Mouse (Mus musculus) CH12.LX (cell line): Measurements from ENCODE around the gene Syk. TPM values are rescaled to one million over a fixed set of nuclear protein-coding genes. Genes with fewer than 3 reads are reported as not detected.

ENCODE experiments used
- DNase-seq: peaks from one replicate; pipeline ENCODE4 v3.0.0-alpha.2; 2013; ENCODE audit errors: extremely low read depth
- H3K27ac ChIP-seq: 2 replicates; pipeline ENCODE4 v1.5.1; 2012; ENCODE audit warnings: low read depth, mild to moderate bottlenecking, control low read depth, moderate library complexity; ENCODE audit not compliant: insufficient read depth
- H3K27me3 ChIP-seq: replicated peaks from 2 replicates; pipeline ENCODE3; 2012; ENCODE audit warnings: inconsistent platforms
- H3K36me3 ChIP-seq, 2 experiments: replicated peaks in 1 of 2; 2 replicates each; pipeline versions ENCODE3 to v1.6.1; 2012; ENCODE audit warnings: inconsistent platforms in 1 of 2, low read length in 1 of 2, mild to moderate bottlenecking in 1 of 2, mixed read lengths in 1 of 2, moderate library complexity in 1 of 2; ENCODE audit not compliant: control insufficient read depth in 1 of 2, insufficient read depth in 1 of 2
- H3K4me1 ChIP-seq, 2 experiments: 2 replicates each; pipeline ENCODE4 v1.6.1; 2012; ENCODE audit warnings: inconsistent platforms in 1 of 2, moderate library complexity in 1 of 2; ENCODE audit not compliant: insufficient read depth in 2 of 2, control insufficient read depth in 1 of 2
- H3K4me2 ChIP-seq: 2 replicates; pipeline ENCODE4 v1.6.1; 2012; ENCODE audit warnings: low read depth, mild to moderate bottlenecking, control low read depth; ENCODE audit not compliant: poor library complexity, insufficient read depth, severe bottlenecking
- H3K4me3 ChIP-seq, 3 experiments: fragments of 150-350 bp in 1 of 3; sonication (generic) in 1 of 3; replicated peaks in 1 of 3; 2 replicates each; pipeline versions ENCODE3 to v1.5.1; 2011 to 2012; ENCODE audit warnings: low read depth in 2 of 3, low read length in 2 of 3, mild to moderate bottlenecking in 2 of 3, moderate library complexity in 2 of 3, control low read depth in 1 of 3, improper control_type of control experiment in 1 of 3, inconsistent platforms in 1 of 3, mixed read lengths in 1 of 3; ENCODE audit not compliant: poor library complexity in 1 of 3
- H3K79me2 ChIP-seq: replicated peaks from 2 replicates; pipeline ENCODE4 v1.6.1; 2012; ENCODE audit warnings: mild to moderate bottlenecking, moderate library complexity; ENCODE audit not compliant: control insufficient read depth, poor library complexity, insufficient read depth, severe bottlenecking; ENCODE audit errors: extremely low read depth
- H3K9ac ChIP-seq: 2 replicates; pipeline ENCODE4 v1.6.1; 2012; ENCODE audit warnings: low read depth, mild to moderate bottlenecking, control low read depth, moderate library complexity; ENCODE audit not compliant: insufficient read depth
- H3K9me3 ChIP-seq: replicated peaks from 2 replicates; pipeline ENCODE3; 2012; ENCODE audit warnings: low read length, inconsistent platforms, mixed read lengths
- BHLHE40 ChIP-seq: IDR thresholded peaks from 2 replicates; pipeline ENCODE4 v1.6.1; 2011; ENCODE audit warnings: mild to moderate bottlenecking, low read depth, low read length, improper control_type of control experiment
- CHD1 ChIP-seq: IDR thresholded peaks from 2 replicates; pipeline ENCODE4 v1.6.1; 2012; ENCODE audit warnings: low read depth, low read length, improper control_type of control experiment, inconsistent platforms
- CHD2 ChIP-seq: IDR thresholded peaks from 2 replicates; pipeline ENCODE4 v1.6.1; 2011; ENCODE audit warnings: low read length, improper control_type of control experiment
- CTCF ChIP-seq, 2 experiments: IDR thresholded peaks in 1 of 2; conservative IDR thresholded peaks in 1 of 2; 2 replicates each; pipeline ENCODE4 v1.5.1; 2011 to 2012; ENCODE audit warnings: low read depth in 2 of 2, low read length in 2 of 2, improper control_type of control experiment in 1 of 2, inconsistent platforms in 1 of 2, mild to moderate bottlenecking in 1 of 2, moderate library complexity in 1 of 2
- E2F4 ChIP-seq: IDR thresholded peaks from 2 replicates; pipeline ENCODE4 v1.6.1; 2011; ENCODE audit warnings: low read depth, low read length, improper control_type of control experiment; ENCODE audit not compliant: insufficient replicate concordance
- ELF1 ChIP-seq: IDR thresholded peaks from 2 replicates; pipeline ENCODE4 v1.6.1; 2014; ENCODE audit warnings: low read depth, mild to moderate bottlenecking, inconsistent platforms, low read length, improper control_type of control experiment
- EP300 ChIP-seq: IDR thresholded peaks from 2 replicates; pipeline ENCODE4 v1.6.1; 2011; ENCODE audit warnings: low read length, improper control_type of control experiment
- ETS1 ChIP-seq: conservative IDR thresholded peaks from 2 replicates; pipeline ENCODE4 v1.6.1; 2012; ENCODE audit warnings: low read depth, mild to moderate bottlenecking, inconsistent platforms, low read length, improper control_type of control experiment, moderate library complexity
- GABPA ChIP-seq: IDR thresholded peaks from 2 replicates; pipeline ENCODE4 v1.6.1; 2012; ENCODE audit warnings: low read depth, low read length, improper control_type of control experiment, inconsistent platforms; ENCODE audit not compliant: insufficient replicate concordance
- HCFC1 ChIP-seq: IDR thresholded peaks from 2 replicates; pipeline ENCODE4 v1.6.1; 2012; ENCODE audit warnings: low read depth, mild to moderate bottlenecking, inconsistent platforms, low read length, improper control_type of control experiment
- IRF4 ChIP-seq: IDR thresholded peaks from 2 replicates; pipeline ENCODE4 v1.6.1; 2014; ENCODE audit warnings: low read depth, mild to moderate bottlenecking, inconsistent platforms, low read length, improper control_type of control experiment
- JUN ChIP-seq: IDR thresholded peaks from 2 replicates; pipeline ENCODE4 v1.6.1; 2011; ENCODE audit warnings: low read depth, mild to moderate bottlenecking, low read length, improper control_type of control experiment, moderate library complexity; ENCODE audit not compliant: insufficient read depth
- JUND ChIP-seq: conservative IDR thresholded peaks from 2 replicates; pipeline ENCODE4 v1.6.1; 2011; ENCODE audit warnings: low read depth, low read length, improper control_type of control experiment
- KAT2A ChIP-seq: IDR thresholded peaks from 2 replicates; pipeline ENCODE4 v1.6.1; 2012; ENCODE audit warnings: low read length, improper control_type of control experiment, inconsistent platforms; ENCODE audit not compliant: insufficient replicate concordance
- MAFK ChIP-seq: IDR thresholded peaks from 2 replicates; pipeline ENCODE4 v1.6.1; 2011; ENCODE audit warnings: low read length, improper control_type of control experiment; ENCODE audit not compliant: insufficient replicate concordance
- MAX ChIP-seq: IDR thresholded peaks from 2 replicates; pipeline ENCODE4 v1.6.1; 2011; ENCODE audit warnings: low read length, improper control_type of control experiment
- MAZ ChIP-seq: IDR thresholded peaks from 2 replicates; pipeline ENCODE4 v1.6.1; 2012; ENCODE audit warnings: low read depth, mild to moderate bottlenecking, inconsistent platforms, low read length, improper control_type of control experiment, moderate library complexity
- MEF2A ChIP-seq: IDR thresholded peaks from 2 replicates; pipeline ENCODE4 v1.6.1; 2014; ENCODE audit warnings: low read depth, mild to moderate bottlenecking, inconsistent platforms, low read length, improper control_type of control experiment, borderline replicate concordance
- MXI1 ChIP-seq: IDR thresholded peaks from 2 replicates; pipeline ENCODE4 v1.6.1; 2011; ENCODE audit warnings: mild to moderate bottlenecking, low read depth, low read length, improper control_type of control experiment
- MYC ChIP-seq: IDR thresholded peaks from 2 replicates; pipeline ENCODE4 v1.6.1; 2011; ENCODE audit warnings: low read depth, mild to moderate bottlenecking, improper control_type of control experiment, low read length
- NELFE ChIP-seq: IDR thresholded peaks from 2 replicates; pipeline ENCODE4 v1.6.1; 2011; ENCODE audit warnings: low read depth, low read length, improper control_type of control experiment
- NRF1 ChIP-seq: IDR thresholded peaks from 2 replicates; pipeline ENCODE4 v1.6.1; 2014; ENCODE audit warnings: low read depth, mild to moderate bottlenecking, inconsistent platforms, low read length, improper control_type of control experiment, moderate library complexity
- PAX5 ChIP-seq: IDR thresholded peaks from 2 replicates; pipeline ENCODE4 v1.6.1; 2012; ENCODE audit warnings: low read length, inconsistent platforms, mixed read lengths
- POLR2A ChIP-seq: IDR thresholded peaks from 2 replicates; pipeline ENCODE4 v1.6.1; 2011; ENCODE audit warnings: low read depth, mild to moderate bottlenecking, improper control_type of control experiment, low read length
- POLR2AphosphoS2 ChIP-seq: IDR thresholded peaks from 2 replicates; pipeline ENCODE4 v1.6.1; 2011; ENCODE audit warnings: low read depth, low read length, improper control_type of control experiment
- RAD21 ChIP-seq: IDR thresholded peaks from 2 replicates; pipeline ENCODE4 v1.6.1; 2011; ENCODE audit warnings: low read depth, mild to moderate bottlenecking, low read length, improper control_type of control experiment, moderate library complexity
- RCOR1 ChIP-seq: conservative IDR thresholded peaks from 2 replicates; pipeline ENCODE4 v1.6.1; 2012; ENCODE audit warnings: low read depth, mild to moderate bottlenecking, inconsistent platforms, low read length, improper control_type of control experiment
- SIN3A ChIP-seq: IDR thresholded peaks from 2 replicates; pipeline ENCODE4 v1.6.1; 2012; ENCODE audit warnings: low read length, improper control_type of control experiment, inconsistent platforms
- SMC3 ChIP-seq: IDR thresholded peaks from 2 replicates; pipeline ENCODE4 v1.6.1; 2011; ENCODE audit warnings: low read depth, low read length, improper control_type of control experiment
- TBP ChIP-seq: conservative IDR thresholded peaks from 2 replicates; pipeline ENCODE4 v1.6.1; 2011; ENCODE audit warnings: low read depth, low read length, improper control_type of control experiment
- TCF12 ChIP-seq: IDR thresholded peaks from 2 replicates; pipeline ENCODE4 v1.6.1; 2014; ENCODE audit warnings: low read depth, mild to moderate bottlenecking, inconsistent platforms, low read length, improper control_type of control experiment
- UBTF ChIP-seq: IDR thresholded peaks from 2 replicates; pipeline ENCODE4 v1.6.1; 2012; ENCODE audit warnings: low read depth, mild to moderate bottlenecking, inconsistent platforms, low read length, improper control_type of control experiment, moderate library complexity
- USF1 ChIP-seq: IDR thresholded peaks from 2 replicates; pipeline ENCODE4 v1.6.1; 2014; ENCODE audit warnings: low read depth, mild to moderate bottlenecking, inconsistent platforms, low read length, improper control_type of control experiment
- USF2 ChIP-seq: conservative IDR thresholded peaks from 2 replicates; pipeline ENCODE4 v1.6.1; 2011; ENCODE audit warnings: low read depth, low read length, improper control_type of control experiment
- ZC3H11A ChIP-seq: IDR thresholded peaks from 2 replicates; pipeline ENCODE4 v1.6.1; 2012; ENCODE audit warnings: low read depth, mild to moderate bottlenecking, inconsistent platforms, low read length, improper control_type of control experiment
- ZKSCAN1 ChIP-seq: IDR thresholded peaks from 2 replicates; pipeline ENCODE4 v1.6.1; 2012; ENCODE audit warnings: low read depth, inconsistent platforms, low read length, improper control_type of control experiment, borderline replicate concordance
- ZMIZ1 ChIP-seq: IDR thresholded peaks from 2 replicates; pipeline ENCODE4 v1.6.1; 2012; ENCODE audit warnings: low read depth, mild to moderate bottlenecking, inconsistent platforms, low read length, improper control_type of control experiment
- ZNF384 ChIP-seq: IDR thresholded peaks from 2 replicates; pipeline ENCODE4 v1.6.1; 2012; ENCODE audit warnings: low read depth, low read length, improper control_type of control experiment, inconsistent platforms
- dilution Hi-C: fragments of 300-500 bp; cut with MboI; formaldehyde crosslinking; loops from 2 replicates; pipeline ENCODE4 v1.14.3; 2020; ENCODE audit warnings: low sequenced_read_pairs; ENCODE audit not compliant: extremely low pct_unique_long_range_greater_than_20kb, extremely low pct_ligation_motif_present
- in situ Hi-C: fragments of 300-500 bp; cut with MboI; formaldehyde crosslinking; loops from 3 replicates; pipeline ENCODE4 v1.14.3; 2019; ENCODE audit warnings: low sequenced_read_pairs, low pct_ligation_motif_present, low pct_unique_long_range_greater_than_20kb, mixed read lengths
- polyA plus RNA-seq: library from polyadenylated mRNA; unstranded; fragments of >175 nt; gene quantifications from 2 replicates; pipeline ENCODE4 v1.2.1, GENCODE M21; 2012; ENCODE audit warnings: low read depth; ENCODE audit not compliant: insufficient read length
- total RNA-seq, 2 experiments: library from RNA; depleted of rRNA; stranded (reverse); fragments of 300-350 nt in 1 of 2; fragments of >200 nt in 1 of 2; gene quantifications; 2 replicates each; pipeline ENCODE4 v1.2.3; 2012 to 2014

The Syk gene
- total RNA-seq (2012; rRNA removed), result 151 and 163 TPM in 2 replicates
- total RNA-seq (2014; rRNA removed), result 108 and 117 TPM in 2 replicates
- polyA plus RNA-seq, result 171 and 185 TPM in 2 replicates

DNA sequence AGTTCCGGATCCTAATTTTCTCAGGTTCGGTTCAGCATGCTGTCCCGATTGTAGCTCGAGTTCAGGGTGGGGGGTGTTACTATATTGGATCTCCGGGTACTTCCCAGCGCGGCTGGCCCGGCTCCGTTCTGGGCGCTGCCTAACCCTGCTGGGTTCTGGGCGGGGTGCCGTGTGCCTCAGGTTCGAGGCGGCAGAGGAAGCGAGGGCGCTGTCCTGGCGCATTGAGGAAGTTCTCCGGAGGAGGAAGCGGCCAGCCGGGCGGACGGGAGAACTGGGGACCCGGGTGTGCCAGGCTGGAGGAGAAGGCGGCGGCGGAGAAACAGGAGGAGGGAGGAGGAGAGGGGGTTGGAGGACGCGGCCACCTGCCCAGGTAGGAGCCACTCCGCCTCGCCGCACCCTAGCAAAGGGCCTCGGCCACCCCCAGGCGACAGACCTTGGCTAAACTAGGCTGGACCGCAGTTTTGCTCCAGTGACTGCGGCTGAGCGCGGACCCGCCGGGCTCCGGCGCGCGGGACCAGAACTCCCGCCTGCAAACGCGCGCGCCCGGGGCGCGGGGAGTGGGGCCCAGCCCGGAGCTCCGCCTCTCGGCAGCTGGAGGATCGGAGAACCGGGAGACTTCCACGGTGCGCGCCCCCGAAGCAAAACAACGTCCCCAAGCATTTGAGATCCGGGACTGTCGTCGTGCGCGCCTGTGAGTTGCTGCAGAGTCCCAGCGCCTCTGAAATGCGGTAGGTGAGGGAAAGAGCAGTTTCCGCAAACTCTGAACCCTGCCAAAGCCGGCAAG is at the start of gene Syk:
Gene Syk, plus strand, starts transcription at position 296 of the 784 bp plus-strand sequence.
- Histone ChIP-seq H3K36me3 (no peaks in the 10 kb centered on the region), H3K9me3 (peaks cover 12% of the 10 kb centered on the region), H3K79me2 (peaks cover 31% of the 10 kb centered on the region), H3K4me1 (peaks cover 11 to 37% of the 10 kb centered on the region in 2 experiments), H3K9ac (peak within 1 kb of the TSS; percentile 96), H3K27me3 (no peaks in the 10 kb centered on the region), H3K4me2 (peak within 1 kb of the TSS; percentile 84), H3K4me3 (peak within 1 kb of the TSS; percentile 48 to 65 (median 63)), H3K27ac (peak within 1 kb of the TSS; percentile 85)
- in situ Hi-C loops, result no loop called here
- DNase-seq, result no peak
- dilution Hi-C loops, result no loop called here
- peak; percentile 91; the same call in 1 of the 2 replicates for TF ChIP-seq UBTF
- peak; percentile 68; the same call in 1 of the 2 replicates for TF ChIP-seq TCF12
- no peak for TF ChIP-seq ZC3H11A
- 0 out of 2 replicates have a peak, but pooled peaks have one; percentile 23 for TF ChIP-seq MAZ
- peak; percentile 29; the same call in 1 of the 2 replicates for TF ChIP-seq MEF2A
- TF ChIP-seq MAX, result no peak
- peak; percentile 49; the same call in 1 of the 2 replicates for TF ChIP-seq ZMIZ1
- no peak for TF ChIP-seq NRF1
- no peak for TF ChIP-seq KAT2A
- TF ChIP-seq ZKSCAN1, result no peak
- no peak for TF ChIP-seq CHD2
- TF ChIP-seq POLR2AphosphoS2, result no peak
- TF ChIP-seq CTCF (conservative IDR thresholded peaks at IDR 0.05 in 1 of 2, IDR thresholded peaks at IDR 0.05 in 1 of 2; ENCODE audit: low read depth in 2 of 2, low read length in 2 of 2), result 0 out of 4 replicates have a peak, but pooled peaks of 1 of the 2 experiments have one; percentile 0
- peak; percentile 33 for TF ChIP-seq ELF1
- no peak for TF ChIP-seq MYC
- no peak for TF ChIP-seq USF1
- no peak for TF ChIP-seq MAFK
- no peak; the same call in 1 of the 2 replicates for TF ChIP-seq POLR2A
- no peak for TF ChIP-seq TBP
- no peak for TF ChIP-seq CHD1
- no peak for TF ChIP-seq ZNF384
- TF ChIP-seq IRF4, result peak; percentile 60
- TF ChIP-seq JUN, result no peak
- TF ChIP-seq MXI1, result no peak
- 0 out of 2 replicates have a peak, but pooled peaks have one; percentile 60 for TF ChIP-seq SIN3A
- TF ChIP-seq RCOR1, result no peak
- TF ChIP-seq BHLHE40, result no peak
- no peak for TF ChIP-seq USF2
- no peak; the same call in 1 of the 2 replicates for TF ChIP-seq SMC3
- TF ChIP-seq EP300, result no peak
- TF ChIP-seq HCFC1, result no peak
- TF ChIP-seq JUND, result no peak
- no peak for TF ChIP-seq E2F4
- TF ChIP-seq PAX5, result no peak
- no peak for TF ChIP-seq RAD21
- peak; percentile 3; the same call in 1 of the 2 replicates for TF ChIP-seq NELFE
- no peak for TF ChIP-seq GABPA
- no peak for TF ChIP-seq ETS1
